Mouse (Mus musculus) limb, embryonic 11.5 days (tissue): ENCODE results near the gene Frmd4b. TPM values are rescaled to one million over a fixed set of nuclear protein-coding genes. Genes with fewer than 3 reads are reported as not detected.

Experiments
- ATAC-seq: fragments of 200-750 bp; cut with Nextera tagmentation; 2 replicates; pipeline ENCODE4 v1.8.0; 2017; ENCODE audit warnings: low read depth; ENCODE audit not compliant: insufficient number of reproducible peaks, low FRiP score, low TSS enrichment
- DNase-seq: peaks from one replicate; pipeline ENCODE4 v3.0.0-alpha.2; 2015; ENCODE audit warnings: low spot score
- H3K27ac ChIP-seq: fragments of 300-500 bp; sonication (generic); replicated peaks from 2 replicates; pipeline ENCODE4 v1.5.1; 2014; ENCODE audit warnings: low read depth, mild to moderate bottlenecking, low read length
- H3K27me3 ChIP-seq: fragments of 300-500 bp; sonication (generic); 2 replicates; pipeline ENCODE4 v1.6.1; 2014; ENCODE audit warnings: mild to moderate bottlenecking, low read length, mixed read lengths; ENCODE audit not compliant: control insufficient read depth, insufficient read depth
- H3K36me3 ChIP-seq: fragments of 300-500 bp; sonication (generic); 2 replicates; pipeline ENCODE4 v1.6.1; 2014; ENCODE audit warnings: mild to moderate bottlenecking, low read length, moderate library complexity, mixed read lengths; ENCODE audit not compliant: control insufficient read depth, insufficient read depth
- H3K4me1 ChIP-seq: fragments of 300-500 bp; sonication (generic); 2 replicates; pipeline ENCODE4 v1.6.1; 2014; ENCODE audit warnings: low read length, mixed read lengths; ENCODE audit not compliant: control insufficient read depth, insufficient read depth
- H3K4me2 ChIP-seq: fragments of 300-500 bp; sonication (generic); 2 replicates; pipeline ENCODE4 v1.6.1; 2014; ENCODE audit warnings: low read depth, mild to moderate bottlenecking, moderate library complexity; ENCODE audit not compliant: severe bottlenecking
- H3K4me3 ChIP-seq: fragments of 300-500 bp; sonication (generic); 2 replicates; pipeline ENCODE4 v1.5.1; 2014; ENCODE audit warnings: low read depth, low read length
- H3K9ac ChIP-seq: fragments of 300-500 bp; sonication (generic); 2 replicates; pipeline ENCODE4 v1.6.1; 2014; ENCODE audit warnings: mild to moderate bottlenecking, low read length
- H3K9me3 ChIP-seq: fragments of 300-500 bp; sonication (generic); 2 replicates; pipeline ENCODE4 v1.6.1; 2016; ENCODE audit warnings: low read length; ENCODE audit not compliant: control insufficient read depth
- WGBS: fragments of 180-500 bp; shearing (Covaris S2); extraction: QIAGEN DNeasy Blood & Tissue Kit; methylation state at CpG from one replicate; pipeline ENCODE4 v1.1.7; 2014; 5-methylcytosine and 5-hydroxymethylcytosine counted together
- polyA plus RNA-seq: library from polyadenylated mRNA; unstranded; fragments of >200 nt; fragmentation: Nextera tagmentation; extraction: Ambion mirVana; gene quantifications from 2 replicates; pipeline ENCODE4 v1.2.1, GENCODE M21; 2014

Gene Frmd4b
- polyA plus RNA-seq, 1 experiment from 2014 or later, result 12.3 TPM

GRCm38 (mm10) chr6:97352505-97353154, 264.7 kb downstream of the Frmd4b start:
- Histone ChIP-seq H3K4me3 (no peak overlapping the region), H3K9ac (no peak overlapping the region), H3K4me2 (no peak overlapping the region), H3K9me3 (no peaks in the 10 kb centered on the region), H3K36me3 (no peaks in the 10 kb centered on the region), H3K27me3 (no peaks in the 10 kb centered on the region), H3K27ac (no peak overlapping the region), H3K4me1 (peaks cover 20% of the 10 kb centered on the region)
- ATAC-seq (no peak), DNase-seq (no peak)
- 56% methylated on average over 10 of the region's 10 CpGs for WGBS

- 7% methylated on average over 8 of the region's 8 CpGs for WGBS
Measured at GRCm38 (mm10) chr6:97349355-97350138, 267.8 kb downstream of the Frmd4b start.

GRCm38 (mm10) chr6:97346932-97347331, 270.4 kb downstream of the Frmd4b start:
- H3K9me3 ChIP-seq, result no peaks in the 10 kb centered on the region
- no peak for ATAC-seq
- no peak overlapping the region for H3K9ac ChIP-seq

More at GRCm38 (mm10) chr6:97349355-97350138, 267.8 kb downstream of the Frmd4b start:
- Histone ChIP-seq H3K27me3 (no peaks in the 10 kb centered on the region), H3K36me3 (no peaks in the 10 kb centered on the region; the same call in 1 of the 2 replicates), H3K9ac (no peak overlapping the region), H3K4me2 (no peak overlapping the region), H3K27ac (peak overlapping the region; percentile 48; the same call in 1 of the 2 replicates), H3K4me3 (no peak overlapping the region), H3K9me3 (no peaks in the 10 kb centered on the region), H3K4me1 (peaks cover 18% of the 10 kb centered on the region)
- no peak; the same call in 1 of the 2 replicates for ATAC-seq
- no peak for DNase-seq

GRCm38 (mm10) chr6:97346527-97346926, 270.8 kb downstream of the Frmd4b start:
- H3K4me3 ChIP-seq, result no peak overlapping the region
- peaks cover 8% of the 10 kb centered on the region for H3K4me1 ChIP-seq
- no peak overlapping the region for H3K9ac ChIP-seq
- no peaks in the 10 kb centered on the region; the same call in 1 of the 2 replicates for H3K36me3 ChIP-seq
- 77% methylated on average over 10 of the region's 10 CpGs for WGBS
- H3K9me3 ChIP-seq, result no peaks in the 10 kb centered on the region
- DNase-seq, result no peak
- no peak overlapping the region for H3K27ac ChIP-seq
- no peaks in the 10 kb centered on the region for H3K27me3 ChIP-seq
- no peak for ATAC-seq
- H3K4me2 ChIP-seq, result no peak overlapping the region

More at GRCm38 (mm10) chr6:97346932-97347331, 270.4 kb downstream of the Frmd4b start:
- Histone ChIP-seq H3K4me1 (peaks cover 8% of the 10 kb centered on the region), H3K4me3 (no peak overlapping the region), H3K36me3 (no peaks in the 10 kb centered on the region; the same call in 1 of the 2 replicates), H3K27me3 (no peaks in the 10 kb centered on the region), H3K4me2 (no peak overlapping the region), H3K27ac (no peak overlapping the region)
- no peak for DNase-seq
- WGBS, result 88% methylated on average over 1 of the region's 1 CpGs

- Histone ChIP-seq H3K9ac (no peak overlapping the region), H3K27ac (no peak overlapping the region), H3K27me3 (no peaks in the 10 kb centered on the region), H3K4me3 (no peak overlapping the region), H3K9me3 (no peaks in the 10 kb centered on the region), H3K4me2 (no peak overlapping the region), H3K4me1 (peaks cover 8% of the 10 kb centered on the region), H3K36me3 (no peaks in the 10 kb centered on the region; the same call in 1 of the 2 replicates)
- no peak for DNase-seq
- WGBS, result 93% methylated on average over 2 of the region's 2 CpGs
- ATAC-seq, result no peak
Measured at GRCm38 (mm10) chr6:97345921-97346320, 271.4 kb downstream of the Frmd4b start.

- H3K36me3 ChIP-seq, result no peaks in the 10 kb centered on the region; the same call in 1 of the 2 replicates
- no peak overlapping the region for H3K4me2 ChIP-seq
- no peak overlapping the region for H3K27ac ChIP-seq
- H3K9me3 ChIP-seq, result no peaks in the 10 kb centered on the region
- H3K4me1 ChIP-seq, result no peaks in the 10 kb centered on the region
- H3K4me3 ChIP-seq, result no peak overlapping the region
- DNase-seq (no peak), ATAC-seq (no peak)
- no peak overlapping the region for H3K9ac ChIP-seq
- H3K27me3 ChIP-seq, result no peaks in the 10 kb centered on the region
- WGBS, result 95% methylated on average over 5 of the region's 5 CpGs
Measured at GRCm38 (mm10) chr6:97342185-97342584, 275.2 kb downstream of the Frmd4b start.

DNA sequence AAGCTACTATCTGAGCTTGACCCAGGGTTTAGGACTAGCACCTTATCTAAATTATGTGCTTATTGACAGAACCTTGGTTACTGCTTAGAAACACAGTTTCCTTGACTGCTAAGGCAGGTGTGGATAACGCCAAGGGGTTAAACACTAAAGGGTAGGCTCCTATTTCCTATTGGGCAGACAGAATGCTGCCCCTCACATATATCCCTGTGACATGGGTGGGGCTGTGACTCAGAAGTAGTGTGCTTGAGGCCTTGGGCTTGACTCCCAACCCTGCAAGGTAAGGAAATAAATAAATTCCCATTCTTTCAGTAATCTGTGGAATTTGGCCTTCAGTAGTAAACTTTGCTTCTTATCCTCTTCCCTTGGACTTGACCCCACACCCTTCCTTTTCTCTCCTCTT, 275.7 kb downstream of the Frmd4b start:
- Histone ChIP-seq H3K27ac (no peak overlapping the region), H3K36me3 (no peaks in the 10 kb centered on the region; the same call in 1 of the 2 replicates), H3K9me3 (no peaks in the 10 kb centered on the region), H3K27me3 (no peaks in the 10 kb centered on the region), H3K4me1 (no peaks in the 10 kb centered on the region), H3K4me2 (no peak overlapping the region), H3K9ac (no peak overlapping the region), H3K4me3 (no peak overlapping the region)
- no peak for DNase-seq
- no peak for ATAC-seq
- WGBS, result 74% methylated on average over 1 of the region's 1 CpGs

GRCm38 (mm10) chr6:97341148-97341547, 276.2 kb downstream of the Frmd4b start:
- no peak overlapping the region for H3K4me2 ChIP-seq
- 74% methylated on average over 3 of the region's 3 CpGs for WGBS
- no peak for ATAC-seq
- H3K27me3 ChIP-seq, result no peaks in the 10 kb centered on the region
- H3K9me3 ChIP-seq, result no peaks in the 10 kb centered on the region
- H3K9ac ChIP-seq, result no peak overlapping the region
- no peak for DNase-seq
- no peaks in the 10 kb centered on the region for H3K36me3 ChIP-seq
- no peak overlapping the region for H3K27ac ChIP-seq
- no peak overlapping the region for H3K4me3 ChIP-seq
- no peaks in the 10 kb centered on the region for H3K4me1 ChIP-seq
